Comparison of ENCODE assay signal across 12 mouse cellular contexts in the genomic region with DNA sequence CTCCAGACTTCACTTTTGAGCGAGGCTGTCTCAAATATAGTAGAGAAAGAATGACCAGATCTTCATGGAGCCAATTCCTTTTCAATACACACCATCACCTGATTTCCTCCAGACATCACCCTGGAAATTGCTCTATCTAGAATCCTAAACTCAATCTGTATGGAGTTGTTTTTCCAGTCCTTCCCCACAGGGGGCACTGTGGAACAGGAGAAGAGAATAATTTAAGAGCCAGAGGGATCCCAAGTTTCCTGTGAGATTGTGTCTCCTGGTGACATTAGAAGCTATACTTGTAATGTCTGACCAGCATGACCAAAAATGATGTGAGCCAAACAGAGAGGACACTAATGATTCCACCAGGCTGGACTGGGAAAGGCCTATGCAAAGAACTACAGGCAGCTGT.
DNase-seq lines count a peak whose midpoint lies in the region; ATAC-seq and TF ChIP-seq lines count a peak whose summit lies in the region.
"Had no signal": no experiment of that assay in that cellular context is flagged by ENCODE, and none has a peak within 500 bp of the region (broad histone marks: within the 10 kb centered on the region; RNA-seq: fewer than 3 reads in every experiment).

No protein-coding gene starts in this region.

- no peaks in the 10 kb centered on the region for H3K27me3 ChIP-seq in lung, embryonic 14.5 days (ENCODE audit: insufficient read depth, low read length)
- H3K27me3 ChIP-seq: limb, embryonic 12.5 days had no signal

- no peaks in the 10 kb centered on the region for H3K4me1 ChIP-seq in lung, embryonic 14.5 days (ENCODE audit: insufficient read depth)
- H3K4me1 ChIP-seq: limb, embryonic 12.5 days had no signal

- WGBS in lung, embryonic 14.5 days = 26% methylated on average over 1 of the region's 1 CpGs

- no peaks in the 10 kb centered on the region for H3K9me3 ChIP-seq in lung, embryonic 14.5 days (ENCODE audit: low read depth, low read length)
- H3K9me3 ChIP-seq: limb, embryonic 12.5 days had no signal

- intact Hi-C loops in heart, postnatal 10 days (cut with DNase I) = loop anchor here (5.0 to 10.0 kb wide), 2 partner anchors 203 to 256 kb away; no protein-coding TSS in a partner anchor

- DNase-seq in heart, postnatal 10 days = peak; percentile 3 to 4
- no peak for DNase-seq in heart, postnatal 4 days
- DNase-seq in lung, embryonic 14.5 days = peak; percentile 13
- no peak for DNase-seq in lung, postnatal 10 days
- DNase-seq in NIH3T3 (ENCODE audit: low read depth) = peak; percentile 13
- DNase-seq in mesoderm, embryonic 11.5 days (ENCODE audit: low read depth, low spot score) = peak; percentile 7
- DNase-seq in adrenal gland, postnatal 14 days = no peak
- DNase-seq: cerebellum, postnatal 36 days; kidney, adult 9 months; lung, adult 2 months had no signal

- H3K4me3 ChIP-seq in lung, embryonic 14.5 days (ENCODE audit: low read depth, low read length) = no peak overlapping the region
- H3K4me3 ChIP-seq: limb, embryonic 12.5 days; myocyte had no signal

- no peaks in the 10 kb centered on the region for H3K36me3 ChIP-seq in lung, embryonic 14.5 days (ENCODE audit: insufficient read depth)
- H3K36me3 ChIP-seq: limb, embryonic 12.5 days had no signal

- no peak for ATAC-seq in lung, embryonic 14.5 days (ENCODE audit: insufficient read depth)

- H3K4me2 ChIP-seq in lung, embryonic 14.5 days = no peak overlapping the region
- H3K4me2 ChIP-seq: limb, embryonic 12.5 days had no signal

- no peak overlapping the region for H3K9ac ChIP-seq in lung, embryonic 14.5 days
- H3K9ac ChIP-seq: limb, embryonic 12.5 days had no signal

- peak; percentile 26; the same call in 1 of the 2 replicates for TF ChIP-seq CTCF in lung, embryonic 14.5 days (IDR thresholded peaks at IDR 0.05; ENCODE audit: low read depth)

- H3K27ac ChIP-seq in lung, embryonic 14.5 days (ENCODE audit: low read depth) = no peak overlapping the region
- H3K27ac ChIP-seq: limb, embryonic 12.5 days had no signal

Comparison
In these comparisons a context has a peak if more than half of its experiments do, and no peak if none do; other contexts are left out.
1. DNase-seq: peak in heart, postnatal 10 days (2 of 2), lung, embryonic 14.5 days (single experiment), NIH3T3 (single experiment) and mesoderm, embryonic 11.5 days (single experiment); none in heart, postnatal 4 days (single experiment), lung, postnatal 10 days (single experiment) and adrenal gland, postnatal 14 days (single experiment).